Mouse (Mus musculus) brain, embryonic 18.5 days (tissue): ENCODE measurements around the gene Nlrp9c.
"Not testable (repeated sequence)": the region's sequence is repeated elsewhere in the genome, so short reads cannot be mapped to it uniquely, and the experiment has no call there.

ENCODE experiments used
- DNase-seq: peaks from one replicate; pipeline ENCODE4 v3.0.0-alpha.2; 2012; ENCODE audit warnings: low read depth, low spot score

Gene Nlrp9c

GRCm38 (mm10) chr7:26403600-26403999, at the start of gene Nlrp9c:
Nlrp9c (minus strand) TSS chr7:26403700.
- not testable (repeated sequence) for DNase-seq

GRCm38 (mm10) chr7:26434813-26435212, 31.3 kb upstream of the Nlrp9c start, which contains the start of gene Nlrp4a:
Nlrp4a (plus strand) TSS chr7:26435113.
- no peak for DNase-seq

- DNase-seq, result not testable (repeated sequence)
These were observed 11.7 kb downstream of the Nlrp9c start for GRCm38 (mm10) chr7:26391811-26392210.

GRCm38 (mm10) chr7:26391137-26391536, 12.4 kb downstream of the Nlrp9c start:
- not testable (repeated sequence) for DNase-seq

- DNase-seq, result not testable (repeated sequence)
These were observed 16.8 kb downstream of the Nlrp9c start for GRCm38 (mm10) chr7:26386691-26387090.

- DNase-seq, result no peak
These were observed 22.7 kb downstream of the Nlrp9c start for GRCm38 (mm10) chr7:26380807-26381206.

- not testable (repeated sequence) for DNase-seq
These were observed 30.3 kb downstream of the Nlrp9c start for GRCm38 (mm10) chr7:26373221-26373620.

- not testable (repeated sequence) for DNase-seq
These were observed 46.8 kb downstream of the Nlrp9c start for GRCm38 (mm10) chr7:26356719-26357118.

GRCm38 (mm10) chr7:26352258-26352657, 51.2 kb downstream of the Nlrp9c start:
- not testable (repeated sequence) for DNase-seq

GRCm38 (mm10) chr7:26350177-26350576, 53.3 kb downstream of the Nlrp9c start:
- DNase-seq, result not testable (repeated sequence)

GRCm38 (mm10) chr7:26320361-26320760, 83.1 kb downstream of the Nlrp9c start:
- not testable (repeated sequence) for DNase-seq

GRCm38 (mm10) chr7:26315809-26316208, 87.7 kb downstream of the Nlrp9c start:
- not testable (repeated sequence) for DNase-seq

- DNase-seq, result not testable (repeated sequence)
These were observed 88.3 kb downstream of the Nlrp9c start for GRCm38 (mm10) chr7:26315194-26315593.

- not testable (repeated sequence) for DNase-seq
These were observed 91.7 kb downstream of the Nlrp9c start for GRCm38 (mm10) chr7:26311786-26312185.

- not testable (repeated sequence) for DNase-seq
These were observed 96.6 kb downstream of the Nlrp9c start, which contains the start of gene Cyp2a4 for GRCm38 (mm10) chr7:26306926-26307325. Cyp2a4 (plus strand) TSS chr7:26307169.

GRCm38 (mm10) chr7:26303429-26304166, 99.9 kb downstream of the Nlrp9c start:
- not testable (repeated sequence) for DNase-seq
